Mouse (Mus musculus) CD4-positive, CD25-positive, alpha-beta regulatory T cell, adult 2 months (primary cell): ENCODE measurements around the gene Gm49403.
"Not testable (repeated sequence)": the region's sequence is repeated elsewhere in the genome, so short reads cannot be mapped to it uniquely, and the experiment has no call there.

Experiments used
- DNase-seq: peaks from one replicate; pipeline ENCODE4 v3.0.0-alpha.2; 2012; ENCODE audit warnings: low read depth, low spot score

Gene Gm49403

GRCm38 (mm10) chr19:8871267-8872186 lies 12.2 kb upstream of the Gm49403 start, which contains the start of gene Ubxn1:
Gene Ubxn1, plus strand, starts transcription at chr19:8871496.
- DNase-seq: peak; percentile 95

DNA sequence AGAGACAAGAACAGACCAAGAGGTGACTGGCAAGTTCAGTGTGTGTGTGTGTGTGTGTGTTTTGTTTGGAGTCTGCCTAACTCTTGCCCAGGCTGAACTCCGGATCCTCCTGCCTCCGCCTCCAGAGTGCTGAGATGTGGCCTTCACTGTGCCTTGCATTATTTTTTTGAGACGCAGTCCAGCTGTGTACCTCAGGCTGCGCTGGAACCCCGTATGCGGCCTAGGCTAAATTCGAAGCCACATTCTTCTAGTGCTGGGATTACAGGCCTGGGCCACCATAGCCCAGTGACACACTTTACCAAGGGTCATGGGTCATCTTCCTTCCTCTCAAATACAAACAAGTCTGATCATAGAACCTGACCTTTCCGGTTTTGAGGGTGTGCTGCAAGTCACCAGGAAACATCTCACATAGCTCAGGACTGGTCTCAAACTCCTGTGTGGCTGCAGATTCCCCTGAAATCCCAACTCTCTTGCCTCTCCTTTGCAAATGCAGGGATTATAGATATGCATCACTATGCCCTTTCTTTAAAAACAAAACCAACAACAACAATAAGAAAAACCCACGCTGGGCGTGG lies 11.4 kb upstream of the Gm49403 start:
- no peak for DNase-seq

GRCm38 (mm10) chr19:8875031-8875430 lies 8.7 kb upstream of the Gm49403 start:
- DNase-seq: no peak

GRCm38 (mm10) chr19:8880311-8881033 lies 3.3 kb upstream of the Gm49403 start, which contains the start of gene Uqcc3:
Gene Uqcc3, minus strand, starts transcription at chr19:8880923.
- peak; percentile 92 for DNase-seq

GRCm38 (mm10) chr19:8881034-8881392 lies 2.7 kb upstream of the Gm49403 start:
- no peak for DNase-seq

DNA sequence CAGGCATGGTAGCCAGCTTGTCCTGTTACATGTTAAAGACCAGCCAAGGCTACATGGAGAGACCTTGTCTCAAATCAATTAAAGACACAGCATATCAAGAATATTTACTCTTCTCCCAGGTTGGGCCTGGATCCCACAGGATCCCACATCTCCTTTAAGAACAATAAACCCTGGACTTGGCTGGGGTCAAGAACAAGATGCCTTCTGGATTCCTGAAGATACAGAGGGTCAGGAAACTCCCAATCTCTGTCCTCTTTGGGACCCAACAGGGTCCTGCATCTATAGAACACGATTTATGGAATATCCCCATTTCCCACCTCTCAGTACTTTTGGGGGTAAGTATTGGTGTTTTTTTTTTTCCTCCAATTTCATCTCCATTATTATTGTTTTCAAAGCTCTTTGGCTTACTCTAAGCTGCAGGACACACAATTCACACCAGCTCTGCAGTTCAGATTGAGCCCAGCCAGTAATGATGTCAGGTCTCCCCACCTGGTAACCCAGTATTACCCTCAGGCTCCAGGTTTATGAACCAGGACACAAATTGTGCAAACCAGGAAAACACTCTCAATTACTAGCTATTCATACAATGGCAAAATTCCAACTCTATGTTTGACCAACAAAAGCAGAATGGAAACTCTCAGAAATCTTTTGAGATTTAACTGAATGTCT lies 3.3 kb downstream of the Gm49403 start:
- no peak for DNase-seq

- peak; percentile 20 for DNase-seq
Observed at GRCm38 (mm10) chr19:8887585-8888463, 4.1 kb downstream of the Gm49403 start.

DNA sequence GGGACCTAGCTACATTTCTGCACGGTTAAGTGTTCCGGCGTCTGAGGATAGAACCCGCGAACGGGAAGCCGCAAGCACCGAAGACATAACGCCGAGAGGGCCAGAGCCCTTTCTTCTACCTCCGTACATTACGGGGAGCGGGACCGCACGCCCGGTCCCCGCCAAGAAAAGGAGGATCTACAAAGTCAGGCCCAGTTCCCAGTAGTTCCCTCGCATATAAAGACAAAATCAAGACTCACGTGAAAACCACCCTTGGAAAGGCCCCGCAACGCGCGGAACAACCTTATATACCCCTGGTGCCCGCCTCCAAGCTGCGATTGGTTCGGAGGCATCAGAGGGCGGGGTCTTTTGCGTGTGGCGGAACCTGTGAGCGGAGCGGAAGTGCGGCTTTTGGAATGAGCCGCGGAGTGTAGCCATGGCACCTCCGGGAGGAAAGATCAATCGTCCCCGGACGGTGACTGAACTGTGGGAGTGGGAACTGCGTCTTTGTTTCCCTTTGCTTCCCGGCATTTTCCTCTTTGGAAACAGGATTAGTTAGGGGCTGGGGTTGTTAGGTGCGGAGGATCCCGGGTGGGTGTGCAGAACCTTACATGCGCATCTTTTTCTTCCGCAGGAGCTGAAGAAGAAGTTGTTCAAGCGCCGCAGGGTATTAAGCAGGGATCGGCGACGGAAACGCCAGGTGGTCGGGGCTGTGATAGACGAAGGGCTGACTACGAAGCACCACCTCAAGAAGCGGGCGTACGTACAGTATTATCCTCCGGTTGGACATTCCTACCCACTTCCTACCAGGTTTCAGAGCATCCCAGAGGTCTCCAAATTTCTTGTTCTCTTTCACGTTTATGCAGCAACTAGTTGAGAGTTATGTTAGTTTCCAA lies 5.0 kb downstream of the Gm49403 start, which contains the start of the genes 1810009A15Rik and Gm49416:
TSS of gene 1810009A15Rik (plus strand) at position 343 of the 875 bp plus-strand sequence.
TSS of gene Gm49416 (plus strand) at position 416 of the 875 bp plus-strand sequence.
- DNase-seq: peak; percentile 97

- DNase-seq: peak; percentile 91
Observed at GRCm38 (mm10) chr19:8892829-8893766, 9.4 kb downstream of the Gm49403 start, which contains the start of gene Ints5. Gene Ints5, plus strand, starts transcription at chr19:8893005.

GRCm38 (mm10) chr19:8895397-8895960 lies 11.7 kb downstream of the Gm49403 start:
- no peak for DNase-seq

DNA sequence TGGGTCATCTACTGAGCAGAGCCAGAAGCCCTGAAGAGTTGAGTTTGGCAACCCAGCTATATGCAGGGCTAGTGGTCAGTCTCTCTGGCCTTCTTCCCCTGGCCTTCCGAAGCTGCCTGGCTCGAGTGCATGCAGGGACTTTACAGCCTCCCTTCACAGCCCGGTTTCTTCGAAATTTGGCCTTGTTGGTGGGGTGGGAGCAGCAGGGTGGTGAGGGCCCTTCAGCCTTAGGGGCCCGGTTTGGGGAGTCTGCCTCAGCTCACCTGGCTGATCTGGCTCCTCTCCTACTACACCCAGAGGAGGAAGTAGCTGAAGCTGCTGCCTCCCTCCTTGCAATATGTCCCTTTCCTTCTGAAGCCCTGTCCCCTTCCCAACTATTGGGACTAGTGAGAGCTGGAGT lies 12.5 kb downstream of the Gm49403 start:
- DNase-seq: not testable (repeated sequence)

DNA sequence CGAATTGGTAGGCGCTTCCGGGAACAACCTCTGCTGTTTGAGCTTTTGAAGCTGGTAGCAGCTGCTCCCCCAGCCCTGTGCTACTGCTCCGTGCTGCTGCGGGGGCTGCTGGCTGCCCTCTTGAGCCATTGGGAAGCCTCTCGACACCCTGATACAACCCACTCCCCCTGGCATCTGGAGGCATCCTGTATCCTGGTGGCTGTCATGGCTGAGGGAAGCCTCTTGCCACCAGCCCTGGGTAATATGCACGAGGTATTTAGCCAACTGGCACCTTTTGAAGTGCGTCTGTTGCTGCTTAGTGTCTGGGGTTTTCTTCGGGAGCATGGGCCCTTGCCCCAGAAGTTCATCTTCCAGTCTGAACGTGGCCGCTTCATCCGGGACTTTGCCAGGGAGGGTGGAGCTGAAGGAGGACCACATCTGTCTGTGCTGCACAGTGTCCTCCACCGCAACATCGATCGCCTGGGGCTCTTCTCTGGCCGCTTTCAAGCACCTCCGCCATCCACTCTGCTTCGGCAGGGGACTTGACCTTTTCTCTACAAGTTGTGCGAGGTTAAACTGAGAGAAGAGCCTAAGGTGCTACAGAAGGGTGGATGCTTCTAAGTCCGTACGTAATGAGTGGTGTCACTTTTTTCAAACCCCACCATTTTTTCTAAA lies 13.6 kb downstream of the Gm49403 start:
- peak; percentile 30 for DNase-seq

DNA sequence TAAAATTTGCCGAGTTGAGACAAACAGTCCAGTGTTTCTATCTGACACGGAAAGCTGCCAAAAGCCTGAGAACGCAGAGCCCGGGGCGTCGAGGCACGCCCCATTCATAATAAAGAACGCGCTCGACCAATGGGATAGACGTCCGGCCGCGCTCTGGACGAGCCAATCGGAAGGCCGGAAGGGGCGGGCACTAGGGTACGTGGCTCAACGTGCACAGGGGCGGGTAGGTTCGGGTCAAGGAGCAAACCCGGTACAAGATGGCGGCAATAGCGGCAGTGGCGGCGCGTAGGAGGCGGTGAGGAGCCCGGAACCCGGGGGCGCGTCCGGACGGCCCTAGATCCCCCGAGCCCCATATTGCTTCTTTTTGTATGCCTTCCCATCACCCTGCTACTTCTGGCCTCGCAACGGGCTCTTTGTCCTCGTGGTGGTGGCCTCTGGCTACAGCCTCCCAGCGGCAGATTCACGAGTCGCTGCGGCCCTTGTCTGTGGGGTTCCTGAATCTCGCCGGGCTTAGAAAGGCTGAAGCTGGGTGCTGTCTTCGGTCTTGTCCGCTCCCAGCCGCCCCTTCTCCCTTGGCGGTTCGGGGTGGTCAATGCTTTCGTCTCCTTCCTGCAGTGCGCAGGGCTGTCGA lies 14.2 kb downstream of the Gm49403 start, which contains the start of gene Ganab:
TSS of gene Ganab (plus strand) at position 207 of the 631 bp plus-strand sequence.
- DNase-seq: peak; percentile 97

DNA sequence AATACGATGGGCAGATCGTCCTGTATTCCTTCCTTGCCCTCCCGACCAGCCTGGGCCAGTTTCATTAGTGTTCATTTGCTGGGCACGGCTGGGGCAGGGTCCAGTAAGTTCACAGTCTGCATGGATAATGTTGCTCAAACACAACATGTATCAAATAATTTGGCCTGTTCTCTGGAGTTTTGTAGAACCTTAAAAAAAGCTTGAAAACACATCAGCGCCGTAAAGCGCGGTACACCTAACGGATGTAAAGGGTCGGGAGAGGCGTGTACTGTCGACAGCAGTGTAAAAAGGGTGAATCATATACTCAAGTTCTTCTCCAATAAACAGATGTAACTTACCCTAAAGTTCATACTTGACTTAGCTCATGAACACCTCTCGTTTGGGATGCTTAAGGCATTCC lies 14.8 kb downstream of the Gm49403 start:
- DNase-seq: peak; percentile 49

DNA sequence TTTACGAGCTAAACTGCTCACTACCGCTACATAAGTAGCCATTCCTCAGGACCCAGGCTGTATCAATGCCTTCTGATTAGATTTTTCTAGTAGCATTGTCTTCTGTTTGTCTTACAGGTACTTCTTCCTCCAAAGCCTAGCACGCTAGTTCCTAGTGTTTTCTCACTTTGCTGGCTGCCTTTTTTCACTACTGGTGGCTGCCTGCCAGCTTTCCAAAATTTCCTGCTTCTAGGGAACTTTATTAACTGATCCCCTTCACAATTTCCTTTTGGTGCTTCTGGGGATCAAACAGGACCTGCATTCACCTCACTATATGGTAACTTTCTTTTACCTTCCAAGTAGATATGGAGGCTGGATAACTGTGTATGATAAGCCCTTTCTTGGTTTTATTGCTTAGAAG lies 15.3 kb downstream of the Gm49403 start:
- DNase-seq: no peak

DNA sequence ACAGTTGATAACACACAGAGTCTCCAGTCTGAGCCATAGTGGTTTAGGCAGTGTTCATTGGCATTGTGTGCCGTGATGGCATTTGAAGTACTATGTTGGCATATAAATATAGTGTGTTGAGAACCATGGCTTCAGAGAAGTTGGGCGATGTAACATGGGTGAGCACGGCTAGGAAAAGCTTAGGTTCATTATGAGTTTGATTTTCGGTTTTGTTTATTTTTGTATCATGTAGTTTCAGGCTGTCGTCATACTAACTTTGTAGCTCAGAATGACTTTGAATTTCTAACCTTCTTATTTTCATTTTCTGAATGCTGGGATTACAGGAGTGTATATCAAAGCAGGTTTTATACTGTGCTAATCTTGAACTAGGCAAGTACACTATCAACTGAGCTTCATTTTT lies 19.7 kb downstream of the Gm49403 start:
- DNase-seq: no peak

DNA sequence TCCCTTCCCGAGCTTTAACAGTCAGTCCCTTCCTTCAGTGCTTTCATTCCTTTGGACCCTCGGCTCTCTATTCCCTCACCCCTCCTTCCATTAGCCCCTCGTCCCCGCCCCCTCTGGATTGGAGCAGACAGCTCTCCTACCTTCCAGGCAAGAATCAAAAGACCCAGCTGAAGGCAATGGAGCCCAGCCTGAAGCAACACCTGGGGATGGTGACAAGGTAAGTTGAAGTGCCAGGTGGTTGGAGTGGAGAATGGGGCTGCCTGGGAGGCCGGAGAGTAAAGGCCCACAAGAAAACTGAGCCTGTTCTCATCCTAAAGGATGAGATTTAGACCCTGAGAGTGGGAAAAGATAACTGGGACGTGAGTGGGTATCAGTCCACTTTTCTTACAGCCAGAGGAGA lies 24.8 kb downstream of the Gm49403 start:
- no peak for DNase-seq
